Mouse (Mus musculus): Measurements from ENCODE around the gene Hecw2. TPM values are rescaled to one million over a fixed set of nuclear protein-coding genes. Genes with fewer than 3 reads are reported as not detected.

Gene Hecw2
- polyA plus RNA-seq, 1 experiment from 2014 or later = 1.2 TPM

- 64% methylated on average over 3 of the region's 3 CpGs for WGBS
- TF ChIP-seq EP300 (optimal IDR thresholded peaks at IDR 0.05) (no peak), CTCF (IDR thresholded peaks at IDR 0.05; ENCODE audit: low read depth) (no peak)
- Histone ChIP-seq H3K27ac (replicated peaks) (no peak overlapping the region), H3K27me3 (ENCODE audit: control insufficient read depth, insufficient read depth, low read length) (no peaks in the 10 kb centered on the region), H3K4me3 (ENCODE audit: low read depth, low read length) (no peak overlapping the region), H3K4me2 (replicated peaks; ENCODE audit: low read depth) (no peak overlapping the region), H3K9ac (ENCODE audit: low read length) (no peak overlapping the region), H3K36me3 (ENCODE audit: control insufficient read depth, insufficient read depth, low read length) (no peaks in the 10 kb centered on the region), H3K4me1 (replicated peaks; ENCODE audit: control insufficient read depth, insufficient read depth) (no peaks in the 10 kb centered on the region), H3K9me3 (ENCODE audit: control insufficient read depth, low read length) (no peaks in the 10 kb centered on the region)
- DNase-seq (ENCODE audit: low spot score) = no peak
- no peak for ATAC-seq (ENCODE audit: low FRiP score, low TSS enrichment)
Measured at GRCm38 (mm10) chr1:53941528-53941927, 253.4 kb downstream of the Hecw2 start.

DNA sequence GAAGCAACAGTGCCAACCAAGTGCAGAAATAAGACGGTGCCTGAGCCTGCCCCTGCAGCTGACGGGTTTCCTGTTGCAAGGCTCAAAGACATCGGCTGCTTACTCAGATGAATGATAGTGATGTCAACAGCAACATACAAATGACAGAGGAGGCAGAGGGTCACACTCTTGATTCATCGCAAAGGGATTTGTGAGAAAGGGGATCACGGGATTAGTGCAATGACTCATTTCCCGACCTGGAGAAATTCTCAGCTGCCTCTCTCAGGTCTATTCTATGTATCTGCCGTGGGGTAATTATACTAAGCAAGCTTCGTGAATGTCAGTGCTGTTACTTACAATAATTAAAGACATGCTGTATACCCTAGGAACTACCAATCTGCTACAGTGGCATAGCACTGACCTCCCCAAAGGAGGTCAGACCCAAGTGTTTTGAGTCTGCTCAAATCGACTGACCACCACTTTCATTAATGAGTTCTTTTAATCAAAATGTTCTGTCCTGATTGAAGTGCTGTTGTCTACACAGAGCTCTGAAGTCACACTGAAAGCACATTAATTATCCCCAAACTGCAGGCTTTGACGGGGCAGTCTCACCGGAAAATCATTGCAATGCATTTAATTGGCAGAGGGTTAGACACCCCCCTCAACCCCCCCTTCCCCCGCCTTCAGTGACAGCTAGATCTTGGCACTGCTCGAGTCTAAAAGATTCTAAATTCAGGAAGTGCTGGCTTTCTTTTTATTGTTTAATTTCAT is 254.5 kb downstream of the Hecw2 start:
- H3K4me3 ChIP-seq (ENCODE audit: low read depth, low read length) = no peak overlapping the region
- H3K4me1 ChIP-seq (replicated peaks; ENCODE audit: control insufficient read depth, insufficient read depth) = no peaks in the 10 kb centered on the region
- no peak overlapping the region for H3K9ac ChIP-seq (ENCODE audit: low read length)
- H3K36me3 ChIP-seq (ENCODE audit: control insufficient read depth, insufficient read depth, low read length) = no peaks in the 10 kb centered on the region
- DNase-seq (ENCODE audit: low spot score) (no peak), ATAC-seq (ENCODE audit: low FRiP score, low TSS enrichment) (no peak)
- no peaks in the 10 kb centered on the region for H3K9me3 ChIP-seq (ENCODE audit: control insufficient read depth, low read length)
- H3K4me2 ChIP-seq (replicated peaks; ENCODE audit: low read depth) = no peak overlapping the region
- no peaks in the 10 kb centered on the region for H3K27me3 ChIP-seq (ENCODE audit: control insufficient read depth, insufficient read depth, low read length)
- no peak overlapping the region for H3K27ac ChIP-seq (replicated peaks)
- WGBS = 15% methylated on average over 13 of the region's 13 CpGs
- TF ChIP-seq CTCF (IDR thresholded peaks at IDR 0.05; ENCODE audit: low read depth) (no peak), EP300 (optimal IDR thresholded peaks at IDR 0.05) (no peak)

GRCm38 (mm10) chr1:53939291-53939690 is 255.7 kb downstream of the Hecw2 start:
- H3K4me1 ChIP-seq (replicated peaks; ENCODE audit: control insufficient read depth, insufficient read depth) = no peaks in the 10 kb centered on the region
- no peak overlapping the region for H3K4me2 ChIP-seq (replicated peaks; ENCODE audit: low read depth)
- no peak overlapping the region for H3K27ac ChIP-seq (replicated peaks)
- H3K36me3 ChIP-seq (ENCODE audit: control insufficient read depth, insufficient read depth, low read length) = no peaks in the 10 kb centered on the region
- H3K4me3 ChIP-seq (ENCODE audit: low read depth, low read length) = no peak overlapping the region
- no peak for DNase-seq (ENCODE audit: low spot score)
- no peak overlapping the region for H3K9ac ChIP-seq (ENCODE audit: low read length)
- no peak for ATAC-seq (ENCODE audit: low FRiP score, low TSS enrichment)
- H3K27me3 ChIP-seq (ENCODE audit: control insufficient read depth, insufficient read depth, low read length) = no peaks in the 10 kb centered on the region
- no peak for TF ChIP-seq EP300 (optimal IDR thresholded peaks at IDR 0.05)
- no peak for TF ChIP-seq CTCF (IDR thresholded peaks at IDR 0.05; ENCODE audit: low read depth)
- WGBS = 56% methylated on average over 4 of the region's 4 CpGs
- H3K9me3 ChIP-seq (ENCODE audit: control insufficient read depth, low read length) = no peaks in the 10 kb centered on the region

DNA sequence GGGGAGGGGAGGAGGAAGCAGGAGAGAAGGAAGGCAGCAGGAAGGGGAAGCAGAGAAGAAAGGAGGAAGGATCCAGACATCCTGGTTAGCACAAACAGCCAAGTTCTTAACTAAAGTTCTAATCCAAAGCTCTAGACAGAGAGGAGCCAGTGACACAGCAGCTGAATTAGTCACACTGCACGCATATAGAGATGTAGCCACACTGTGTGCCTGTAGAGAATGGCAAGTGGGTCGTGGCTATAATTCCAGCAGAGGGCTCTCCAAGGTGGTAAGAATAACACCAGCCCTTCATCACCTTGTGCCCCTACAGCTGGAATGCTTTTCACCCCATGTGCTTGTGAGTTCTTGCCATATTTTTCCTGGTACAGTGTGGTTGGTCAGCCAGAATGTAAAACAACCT is 261.7 kb downstream of the Hecw2 start:
- H3K9ac ChIP-seq (ENCODE audit: low read length) = no peak overlapping the region
- TF ChIP-seq CTCF (IDR thresholded peaks at IDR 0.05; ENCODE audit: low read depth) (no peak), EP300 (optimal IDR thresholded peaks at IDR 0.05) (no peak)
- no peaks in the 10 kb centered on the region for H3K9me3 ChIP-seq (ENCODE audit: control insufficient read depth, low read length)
- ATAC-seq (ENCODE audit: low FRiP score, low TSS enrichment) = no peak
- H3K4me3 ChIP-seq (ENCODE audit: low read depth, low read length) = no peak overlapping the region
- no peaks in the 10 kb centered on the region for H3K36me3 ChIP-seq (ENCODE audit: control insufficient read depth, insufficient read depth, low read length)
- no peaks in the 10 kb centered on the region for H3K4me1 ChIP-seq (replicated peaks; ENCODE audit: control insufficient read depth, insufficient read depth)
- DNase-seq (ENCODE audit: low spot score) = no peak
- no peak overlapping the region for H3K4me2 ChIP-seq (replicated peaks; ENCODE audit: low read depth)
- no peak overlapping the region for H3K27ac ChIP-seq (replicated peaks)
- 63% methylated on average over 2 of the region's 2 CpGs for WGBS
- H3K27me3 ChIP-seq (ENCODE audit: control insufficient read depth, insufficient read depth, low read length) = no peaks in the 10 kb centered on the region

- Histone ChIP-seq H3K9ac (ENCODE audit: low read length) (no peak overlapping the region), H3K4me2 (replicated peaks; ENCODE audit: low read depth) (no peak overlapping the region), H3K4me1 (replicated peaks; ENCODE audit: control insufficient read depth, insufficient read depth) (no peaks in the 10 kb centered on the region), H3K36me3 (ENCODE audit: control insufficient read depth, insufficient read depth, low read length) (no peaks in the 10 kb centered on the region), H3K9me3 (ENCODE audit: control insufficient read depth, low read length) (no peaks in the 10 kb centered on the region), H3K27me3 (ENCODE audit: control insufficient read depth, insufficient read depth, low read length) (no peaks in the 10 kb centered on the region), H3K27ac (replicated peaks) (no peak overlapping the region), H3K4me3 (ENCODE audit: low read depth, low read length) (no peak overlapping the region)
- 17% methylated on average over 3 of the region's 3 CpGs for WGBS
- DNase-seq (ENCODE audit: low spot score) (no peak), ATAC-seq (ENCODE audit: low FRiP score, low TSS enrichment) (0 out of 2 replicates have a peak, but pooled peaks have one; percentile 56)
- TF ChIP-seq CTCF (IDR thresholded peaks at IDR 0.05; ENCODE audit: low read depth) = no peak
- no peak for TF ChIP-seq EP300 (optimal IDR thresholded peaks at IDR 0.05)
Measured at GRCm38 (mm10) chr1:53931314-53931713, 263.7 kb downstream of the Hecw2 start.

GRCm38 (mm10) chr1:53927605-53928004 is 267.4 kb downstream of the Hecw2 start:
- no peaks in the 10 kb centered on the region for H3K4me1 ChIP-seq (replicated peaks; ENCODE audit: control insufficient read depth, insufficient read depth)
- no peak overlapping the region for H3K4me2 ChIP-seq (replicated peaks; ENCODE audit: low read depth)
- ATAC-seq (ENCODE audit: low FRiP score, low TSS enrichment) (no peak), DNase-seq (ENCODE audit: low spot score) (peak; percentile 53)
- H3K27ac ChIP-seq (replicated peaks) = no peak overlapping the region
- H3K9ac ChIP-seq (ENCODE audit: low read length) = no peak overlapping the region
- H3K4me3 ChIP-seq (ENCODE audit: low read depth, low read length) = no peak overlapping the region
- H3K27me3 ChIP-seq (ENCODE audit: control insufficient read depth, insufficient read depth, low read length) = no peaks in the 10 kb centered on the region
- 23% methylated on average over 4 of the region's 4 CpGs for WGBS
- H3K36me3 ChIP-seq (ENCODE audit: control insufficient read depth, insufficient read depth, low read length) = no peaks in the 10 kb centered on the region
- TF ChIP-seq EP300 (optimal IDR thresholded peaks at IDR 0.05) = no peak
- peak; percentile 78 for TF ChIP-seq CTCF (IDR thresholded peaks at IDR 0.05; ENCODE audit: low read depth)
- no peaks in the 10 kb centered on the region for H3K9me3 ChIP-seq (ENCODE audit: control insufficient read depth, low read length)
